Mouse (Mus musculus) C2C12 (cell line): ENCODE results near the gene Gm20388. TPM values are rescaled to one million over a fixed set of nuclear protein-coding genes. Genes with fewer than 3 reads are reported as not detected.

Experiments used
- H3K27me3 ChIP-seq: one replicate; pipeline ENCODE4 v1.6.1; 2011; ENCODE audit not compliant: control insufficient read depth, insufficient read depth, insufficient read length
- H3K36me3 ChIP-seq: one replicate; pipeline ENCODE4 v1.6.1; 2011; ENCODE audit not compliant: control insufficient read depth, insufficient read depth
- H3K4me3 ChIP-seq: one replicate; pipeline ENCODE4 v1.5.1; 2011; ENCODE audit warnings: mild to moderate bottlenecking, control low read depth; ENCODE audit not compliant: poor library complexity, insufficient read depth, severe bottlenecking
- H3K79me2 ChIP-seq: one replicate; pipeline ENCODE4 v1.6.1; 2011; ENCODE audit not compliant: control insufficient read depth, insufficient read depth
- H3K79me3 ChIP-seq: one replicate; pipeline ENCODE4 v1.6.1; 2011; ENCODE audit warnings: low read depth, control low read depth
- H3ac ChIP-seq: one replicate; pipeline ENCODE3; 2011; ENCODE audit warnings: low read depth; ENCODE audit not compliant: control insufficient read depth, insufficient read length
- CEBPB ChIP-seq: IDR thresholded peaks from one replicate; pipeline ENCODE4 v1.6.1; 2011; ENCODE audit warnings: low read depth, mild to moderate bottlenecking, control low read depth, moderate library complexity
- CTCF ChIP-seq: IDR thresholded peaks from one replicate; pipeline ENCODE4 v1.5.1; 2011; ENCODE audit not compliant: control insufficient read depth, insufficient read depth, insufficient read length
- FOSL1 ChIP-seq: IDR thresholded peaks from one replicate; pipeline ENCODE4 v1.8.0; 2011; ENCODE audit warnings: mild to moderate bottlenecking, low read length; ENCODE audit not compliant: poor library complexity, insufficient read depth, severe bottlenecking
- MAX ChIP-seq: IDR thresholded peaks from one replicate; pipeline ENCODE4 v1.6.1; 2011; ENCODE audit warnings: mild to moderate bottlenecking, control low read depth
- MYOD1 ChIP-seq: IDR thresholded peaks from one replicate; pipeline ENCODE4 v1.6.1; 2011; ENCODE audit warnings: low read depth; ENCODE audit not compliant: control insufficient read depth, insufficient read length
- MYOG ChIP-seq: IDR thresholded peaks from one replicate; pipeline ENCODE4 v1.6.1; 2011; ENCODE audit not compliant: control insufficient read depth, insufficient read length; ENCODE audit errors: extremely low read depth
- USF1 ChIP-seq: IDR thresholded peaks from one replicate; pipeline ENCODE4 v1.6.1; 2011; ENCODE audit warnings: low read depth, mild to moderate bottlenecking, control low read depth, moderate library complexity
- polyA plus RNA-seq: library from polyadenylated mRNA; unstranded; fragments of >200 nt; fragmentation: generic; extraction: Trizol; gene quantifications from one replicate; pipeline ENCODE4 v1.2.1, GENCODE M21; 2012; ENCODE audit warnings: missing spikeins

The Gm20388 gene
- polyA plus RNA-seq, 1 experiment: 15.0 TPM

DNA sequence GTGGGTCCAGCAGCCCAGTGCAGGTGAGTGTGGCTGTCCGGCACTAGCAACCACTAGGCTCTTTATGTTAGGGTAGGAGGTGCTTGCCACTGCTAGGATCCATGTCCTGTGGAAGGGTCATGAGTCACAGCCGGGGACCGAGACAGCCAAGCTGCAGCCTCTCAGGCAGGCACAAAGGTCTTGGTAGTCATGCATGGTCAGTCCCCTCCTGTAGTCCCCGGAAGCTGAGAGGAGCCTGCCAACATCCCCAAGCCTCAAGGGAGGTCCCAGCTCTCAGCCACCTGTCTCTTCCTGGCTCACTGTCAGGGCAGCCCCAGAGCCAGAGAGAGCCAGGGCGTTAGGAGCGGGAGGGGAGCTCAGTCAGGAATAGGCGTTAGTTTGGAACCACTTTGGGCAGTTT, 836.6 kb downstream of the Gm20388 start:
- Histone ChIP-seq H3K4me3 (no peak overlapping the region), H3ac (no peak overlapping the region), H3K79me3 (no peaks in the 10 kb centered on the region), H3K79me2 (no peaks in the 10 kb centered on the region), H3K27me3 (peaks cover 87% of the 10 kb centered on the region), H3K36me3 (no peaks in the 10 kb centered on the region)
- TF ChIP-seq FOSL1: no peak
- TF ChIP-seq CEBPB: no peak
- no peak for TF ChIP-seq CTCF
- no peak for TF ChIP-seq MYOG
- TF ChIP-seq USF1: no peak
- TF ChIP-seq MAX: no peak
- TF ChIP-seq MYOD1: no peak

GRCm38 (mm10) chr8:120750616-120751015, 840.0 kb downstream of the Gm20388 start:
- Histone ChIP-seq H3K4me3 (no peak overlapping the region), H3K79me2 (no peaks in the 10 kb centered on the region), H3K36me3 (no peaks in the 10 kb centered on the region), H3K27me3 (peaks cover 83% of the 10 kb centered on the region), H3ac (no peak overlapping the region), H3K79me3 (no peaks in the 10 kb centered on the region)
- TF ChIP-seq MAX (no peak), CTCF (no peak), CEBPB (no peak), MYOD1 (no peak), USF1 (no peak), MYOG (no peak), FOSL1 (no peak)

DNA sequence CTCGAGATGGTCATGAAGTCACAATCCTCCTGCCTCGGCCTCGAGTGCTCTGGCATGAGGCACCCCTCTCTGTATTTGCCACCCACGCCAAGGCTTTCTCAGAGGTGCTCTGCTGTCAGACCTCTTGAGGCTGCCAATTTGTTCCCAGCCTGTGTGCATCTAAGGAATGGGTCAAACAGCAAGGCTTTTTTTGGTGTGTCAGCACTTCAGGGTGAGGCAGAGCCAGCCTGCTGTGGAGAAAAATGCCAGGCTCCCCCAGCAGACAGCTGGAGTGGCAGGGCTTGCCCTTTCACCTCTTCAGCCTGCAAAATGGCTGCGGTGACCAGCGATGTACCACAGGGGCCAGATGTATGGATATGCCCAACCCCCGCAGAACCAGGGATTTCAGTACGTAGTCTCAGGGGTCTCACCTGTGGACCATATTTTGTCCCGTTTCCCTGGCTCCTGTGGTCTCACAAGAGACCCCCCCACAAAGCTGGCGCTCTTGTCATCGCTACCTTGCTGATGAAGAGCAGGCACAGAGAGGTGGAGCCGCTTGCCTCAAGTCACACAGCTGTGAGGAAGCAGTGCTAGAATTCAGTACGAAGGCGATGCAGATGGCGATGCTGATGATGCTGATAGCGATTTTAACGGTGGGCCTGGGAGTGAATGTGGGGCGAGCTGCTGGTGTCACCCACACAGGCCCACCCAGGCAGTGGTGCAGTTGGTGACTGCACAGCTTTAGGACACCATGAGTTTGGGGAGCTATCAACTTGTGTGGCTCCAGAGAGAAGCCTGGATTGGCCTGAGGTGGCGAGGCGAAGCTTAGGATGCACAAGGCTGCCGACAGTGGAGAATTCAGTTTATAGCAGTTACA, 840.8 kb downstream of the Gm20388 start:
- Histone ChIP-seq H3K36me3 (no peaks in the 10 kb centered on the region), H3K79me3 (no peaks in the 10 kb centered on the region), H3K79me2 (no peaks in the 10 kb centered on the region), H3ac (no peak overlapping the region), H3K27me3 (peaks cover 82% of the 10 kb centered on the region), H3K4me3 (no peak overlapping the region)
- TF ChIP-seq CEBPB (no peak), CTCF (no peak), MYOD1 (no peak), MAX (no peak), USF1 (no peak), FOSL1 (no peak)

DNA sequence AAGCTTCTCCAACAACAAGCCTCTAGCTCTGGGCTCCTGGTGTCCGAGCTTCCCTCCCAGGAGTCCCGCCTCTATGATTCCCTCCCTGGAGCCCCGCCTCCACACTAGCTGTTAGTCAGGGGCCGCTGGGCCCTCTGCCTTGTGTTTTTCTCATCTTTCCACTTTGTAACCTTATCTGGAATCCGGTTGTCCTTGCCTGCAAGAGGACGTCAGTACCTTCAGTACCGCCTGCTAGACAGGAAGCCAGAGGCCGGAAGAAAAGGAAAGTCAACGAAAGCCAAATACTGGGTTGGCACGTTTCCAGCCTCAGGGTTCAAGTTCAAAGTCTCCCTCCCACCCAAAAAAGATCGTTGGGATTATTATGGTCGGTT, 841.4 kb downstream of the Gm20388 start:
- Histone ChIP-seq H3K4me3 (no peak overlapping the region), H3K27me3 (peaks cover 77% of the 10 kb centered on the region), H3K79me2 (no peaks in the 10 kb centered on the region), H3K36me3 (no peaks in the 10 kb centered on the region), H3ac (no peak overlapping the region), H3K79me3 (no peaks in the 10 kb centered on the region)
- no peak for TF ChIP-seq CEBPB
- no peak for TF ChIP-seq FOSL1
- TF ChIP-seq USF1: no peak
- TF ChIP-seq MAX: no peak
- TF ChIP-seq MYOD1: no peak
- TF ChIP-seq CTCF: no peak
- TF ChIP-seq MYOG: no peak

DNA sequence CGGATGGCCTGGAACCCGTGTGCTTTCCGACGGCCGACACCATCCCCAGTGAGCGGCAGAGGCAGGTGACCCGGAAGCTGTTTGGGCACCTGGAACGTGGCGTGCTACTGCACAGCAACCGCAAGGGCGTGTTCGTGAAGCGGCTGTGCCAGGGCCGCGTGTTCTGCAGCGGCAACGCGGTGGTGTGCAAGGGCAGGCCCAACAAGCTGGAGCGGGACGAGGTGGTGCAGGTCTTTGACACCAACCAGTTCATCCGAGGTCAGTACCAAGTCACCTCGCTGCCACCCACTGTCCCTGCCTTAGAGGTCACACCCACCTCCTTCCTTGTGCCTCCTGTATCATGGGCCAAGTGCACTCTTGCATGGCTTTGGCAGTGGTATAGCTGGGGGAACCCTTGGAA, 842.8 kb downstream of the Gm20388 start:
- no peak for TF ChIP-seq CTCF
- TF ChIP-seq CEBPB: no peak
- no peak for TF ChIP-seq MAX
- no peak for TF ChIP-seq FOSL1
- no peak for TF ChIP-seq USF1
- no peak for TF ChIP-seq MYOG
- no peak for TF ChIP-seq MYOD1
- Histone ChIP-seq H3K27me3 (peaks cover 79% of the 10 kb centered on the region), H3ac (no peak overlapping the region), H3K4me3 (no peak overlapping the region), H3K36me3 (no peaks in the 10 kb centered on the region), H3K79me3 (no peaks in the 10 kb centered on the region), H3K79me2 (no peaks in the 10 kb centered on the region)
